Mouse (Mus musculus) adrenal gland, postnatal 25 days (tissue): ENCODE results near the gene Gm49325. TPM values are rescaled to one million over a fixed set of nuclear protein-coding genes. Genes with fewer than 3 reads are reported as not detected.

Experiments used
- DNase-seq: peaks from one replicate; pipeline ENCODE4 v3.0.0; 2021; ENCODE audit warnings: mixed read lengths
- long read RNA-seq: library from polyadenylated mRNA; stranded (forward); transcript quantifications from one replicate; pipeline ENCODE4 v2.0.0, GENCODE M21; 2021
- total RNA-seq: library from RNA; stranded (reverse); gene quantifications from 2 replicates; pipeline ENCODE4 v1.2.3, GENCODE M21; 2021

Gm49325 gene
- total RNA-seq = 20.9 TPM in 1 of 2 replicates, not detected in the other
- long read RNA-seq, partial matches to known transcripts = 0 of 18 reads
- long read RNA-seq, other reads (novel, unspliced or antisense) = 18 of 18 reads

DNA sequence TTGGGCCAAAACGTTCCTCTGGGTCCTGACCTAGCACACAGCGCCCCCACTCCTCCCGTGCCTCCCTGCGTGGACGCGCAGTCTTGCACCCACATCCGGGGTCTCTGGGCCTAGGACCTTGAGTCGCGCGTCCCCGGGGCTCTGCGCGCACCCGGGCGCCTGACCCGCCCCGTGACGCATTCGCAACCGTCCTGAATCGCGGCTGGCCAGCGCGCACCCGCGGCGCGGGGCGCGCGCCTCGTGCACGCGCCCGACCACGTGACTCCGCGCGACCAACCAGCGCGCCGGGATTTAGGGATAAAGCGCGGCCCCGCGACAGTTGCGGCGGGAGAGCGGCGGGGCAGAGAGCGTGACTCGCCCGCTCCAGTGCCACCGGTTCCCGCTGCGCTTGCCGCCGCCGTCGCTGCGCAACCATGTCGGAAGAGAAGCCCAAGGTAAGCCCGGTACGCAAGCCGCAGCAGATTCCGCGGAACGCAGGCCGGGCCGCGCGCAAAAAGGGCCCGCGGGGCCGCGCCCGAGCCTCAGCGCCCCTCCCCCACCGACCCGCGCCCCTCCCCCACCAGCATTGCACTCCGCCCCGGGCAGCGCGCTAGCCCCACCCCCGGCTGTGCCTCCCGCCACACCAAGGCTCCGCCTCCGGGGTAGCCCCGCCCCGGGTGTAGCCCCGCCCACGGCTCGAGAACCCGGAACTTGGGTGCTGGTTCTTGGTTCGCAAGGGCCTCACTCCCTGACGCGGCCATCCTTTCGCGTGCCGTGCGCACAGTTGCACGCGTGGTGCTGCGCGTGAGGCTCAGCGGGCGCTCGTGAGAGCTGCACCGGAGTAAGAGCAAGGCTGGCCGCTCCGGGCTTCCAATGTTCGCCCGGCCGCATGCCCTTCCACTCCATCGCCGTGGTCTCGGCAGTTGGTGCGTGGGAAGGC lies at the start of gene Gm49325, which contains the start of gene Sumo3:
TSS of gene Gm49325 (plus strand) at position 290 of the 919 bp plus-strand sequence.
TSS of gene Sumo3 (plus strand) at position 190 of the 919 bp plus-strand sequence.
- DNase-seq = peak; percentile 99

DNA sequence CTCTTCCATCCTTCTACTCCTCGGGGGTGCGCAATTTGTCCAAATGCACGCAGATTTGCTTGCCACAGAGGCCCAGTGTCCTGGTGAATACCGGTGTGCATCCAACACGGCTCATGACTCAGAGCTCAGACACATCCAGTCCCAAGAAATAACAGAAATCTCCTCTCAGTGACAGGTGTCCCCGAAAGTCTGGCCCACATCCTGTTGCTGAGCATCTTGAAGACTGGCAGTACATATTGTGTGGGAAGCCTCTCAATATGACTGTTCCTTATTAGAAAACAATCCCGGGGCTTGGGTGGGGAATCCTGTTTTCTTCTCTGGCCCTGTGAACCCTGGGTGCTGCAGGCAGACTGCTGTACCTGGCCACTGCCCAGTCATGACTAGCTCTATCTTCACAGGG lies 49.4 kb upstream of the Gm49325 start:
- no peak for DNase-seq

DNA sequence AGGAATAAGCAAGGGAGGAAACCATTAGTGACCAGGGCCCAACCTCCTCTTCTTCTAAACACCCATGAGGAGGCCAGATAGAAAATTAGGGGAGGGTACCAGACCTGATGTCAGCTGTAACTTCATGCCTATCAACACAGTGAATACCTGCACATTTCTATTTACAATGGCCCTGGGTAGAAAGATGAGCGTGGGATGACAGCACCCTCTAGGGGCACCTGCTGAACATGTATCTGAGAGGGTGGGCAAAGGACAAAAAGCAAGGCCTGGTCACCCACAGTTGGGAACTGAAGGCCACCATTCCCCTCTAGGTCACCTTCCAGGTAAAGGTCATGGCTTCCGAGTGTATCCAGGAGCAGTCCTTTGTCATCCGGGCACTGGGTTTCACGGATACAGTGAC lies 48.4 kb upstream of the Gm49325 start:
- DNase-seq = no peak

DNA sequence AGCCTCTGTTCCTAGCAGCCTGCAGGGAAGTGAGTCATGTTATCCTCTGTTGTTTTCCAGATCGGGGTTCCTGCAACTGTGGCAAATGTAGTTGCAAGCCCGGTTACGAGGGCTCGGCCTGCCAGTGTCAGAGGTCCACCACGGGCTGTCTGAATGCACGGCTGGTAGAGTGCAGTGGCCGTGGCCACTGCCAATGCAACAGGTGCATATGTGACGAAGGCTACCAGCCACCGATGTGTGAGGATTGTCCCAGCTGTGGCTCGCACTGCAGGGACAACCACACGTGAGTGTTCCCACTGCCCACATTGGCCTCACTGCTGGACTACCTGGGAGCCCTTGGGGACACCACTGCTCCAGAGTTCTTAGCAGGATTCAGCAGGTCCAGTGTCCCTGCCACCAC lies 45.9 kb upstream of the Gm49325 start:
- no peak for DNase-seq

DNA sequence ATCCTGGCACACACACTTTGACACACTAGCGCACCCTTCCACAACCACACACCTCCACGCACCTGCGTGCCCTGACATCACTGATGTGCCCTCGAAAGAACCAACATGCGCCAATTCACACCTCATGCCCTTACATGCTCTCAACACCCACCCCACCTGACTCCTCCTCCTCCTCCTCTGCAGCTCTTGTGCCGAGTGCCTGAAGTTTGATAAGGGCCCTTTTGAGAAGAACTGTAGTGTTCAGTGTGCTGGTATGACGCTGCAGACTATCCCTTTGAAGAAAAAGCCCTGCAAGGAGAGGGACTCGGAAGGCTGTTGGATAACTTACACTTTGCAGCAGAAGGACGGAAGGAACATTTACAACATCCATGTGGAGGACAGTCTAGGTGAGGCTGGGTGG lies 45.2 kb upstream of the Gm49325 start:
- DNase-seq = no peak

DNA sequence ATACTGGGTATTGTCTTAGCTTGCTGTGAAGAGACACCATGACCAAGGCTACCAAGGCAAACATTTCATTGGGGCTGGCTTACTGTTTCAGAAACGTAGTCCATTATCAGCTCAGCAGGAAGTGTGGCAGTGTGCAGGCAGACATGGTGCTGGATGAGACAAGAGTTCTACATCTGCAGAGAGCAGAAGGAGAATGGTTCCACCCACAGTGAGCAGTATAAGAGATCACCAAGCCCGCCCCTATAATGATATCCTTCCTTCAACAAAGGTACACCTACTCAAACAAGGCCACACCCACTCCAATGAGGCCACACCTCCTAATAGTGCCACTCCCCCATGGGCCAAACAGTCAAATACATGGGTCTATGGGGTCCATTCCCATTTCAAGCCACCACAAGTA lies 44.5 kb upstream of the Gm49325 start:
- no peak for DNase-seq

DNA sequence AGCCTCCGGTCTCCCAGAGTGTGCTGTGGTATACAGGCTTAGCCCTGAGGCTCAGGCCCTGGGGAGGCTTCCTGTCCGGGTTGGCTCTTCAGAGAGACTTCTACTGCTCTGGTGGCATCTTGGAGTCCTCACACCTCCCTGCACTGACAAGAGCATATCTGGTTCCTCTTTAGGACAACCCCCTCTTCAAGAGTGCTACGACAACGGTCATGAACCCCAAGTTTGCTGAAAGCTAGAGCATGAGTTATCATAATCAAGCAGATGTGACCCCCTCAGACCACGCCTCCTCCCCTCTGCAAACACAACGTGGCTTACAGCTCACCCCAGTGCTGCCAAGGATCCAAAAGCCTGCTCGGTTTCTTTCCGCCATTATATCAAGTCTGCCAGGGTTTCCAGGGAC lies 41.0 kb upstream of the Gm49325 start:
- DNase-seq = no peak

DNA sequence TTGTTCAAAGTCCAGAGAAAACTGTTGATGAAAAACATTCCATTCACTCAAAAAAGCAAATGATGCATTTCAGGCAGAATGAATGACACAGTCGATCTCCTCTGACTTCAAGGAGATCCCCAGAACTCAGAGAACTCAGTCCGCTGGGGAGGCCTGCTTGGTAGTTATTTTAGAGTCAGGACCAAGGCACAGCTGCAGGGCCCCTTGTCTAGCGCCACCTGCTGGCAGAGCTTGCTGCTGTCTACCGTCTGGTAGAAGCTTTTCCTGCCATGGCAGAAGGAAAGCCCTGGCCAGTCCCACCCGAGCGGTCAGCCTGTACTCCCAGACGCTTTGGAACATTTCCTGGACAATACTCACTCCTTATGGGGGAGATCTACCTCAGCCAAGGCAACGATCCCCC lies 39.3 kb upstream of the Gm49325 start:
- peak; percentile 94 for DNase-seq

DNA sequence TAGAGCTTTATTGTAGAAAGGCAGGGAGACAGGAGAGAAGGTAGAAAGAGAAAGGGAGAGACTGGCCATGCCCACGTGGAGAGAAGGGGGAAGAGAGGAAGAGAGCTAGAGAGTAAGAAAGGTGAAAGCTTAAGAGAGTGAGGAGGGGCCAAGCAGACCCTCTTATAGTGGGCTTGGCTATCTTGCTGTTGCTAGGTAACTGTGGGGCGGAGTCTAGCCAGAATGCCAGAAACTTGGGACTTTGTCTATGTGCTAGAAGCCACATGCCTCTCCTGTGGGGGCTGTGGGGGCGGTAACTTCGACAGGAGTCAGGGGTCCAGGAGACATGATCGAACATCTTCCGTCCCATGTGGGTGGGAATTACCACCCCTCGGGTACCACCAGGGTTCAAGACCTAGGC lies 36.5 kb upstream of the Gm49325 start:
- no peak for DNase-seq

DNA sequence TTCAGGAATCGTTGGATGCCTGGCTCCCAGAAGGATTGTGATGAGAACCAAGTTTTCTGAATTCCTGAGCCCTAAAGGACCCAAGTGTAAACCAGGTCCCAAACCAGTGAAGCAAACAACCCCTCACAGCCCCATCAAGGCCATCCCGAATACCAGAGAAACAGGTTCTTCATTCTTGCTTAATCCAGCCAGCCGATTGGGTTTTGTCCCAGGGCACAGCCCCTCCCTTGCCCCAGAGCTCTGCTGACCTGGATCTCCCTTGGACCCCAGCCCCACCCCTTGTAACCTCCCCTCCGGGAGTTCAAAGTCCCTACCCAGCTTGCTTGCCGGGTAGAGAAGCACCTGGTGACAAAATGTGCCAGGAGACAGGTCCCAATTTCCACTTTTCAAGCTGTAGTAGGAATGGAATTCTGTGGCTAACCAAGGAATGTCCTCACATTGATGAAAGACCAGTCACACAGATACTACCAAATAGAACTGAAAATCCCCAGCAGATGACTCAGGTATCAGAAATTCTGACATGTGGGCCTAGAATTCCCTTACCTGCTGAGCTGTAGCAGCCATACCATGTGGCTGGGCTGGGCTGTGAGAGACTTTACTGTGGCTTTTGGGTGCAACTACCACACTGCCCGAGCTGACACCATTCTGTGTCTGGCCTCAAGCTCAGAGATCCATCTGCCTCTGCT lies 35.9 kb upstream of the Gm49325 start:
- DNase-seq = no peak

DNA sequence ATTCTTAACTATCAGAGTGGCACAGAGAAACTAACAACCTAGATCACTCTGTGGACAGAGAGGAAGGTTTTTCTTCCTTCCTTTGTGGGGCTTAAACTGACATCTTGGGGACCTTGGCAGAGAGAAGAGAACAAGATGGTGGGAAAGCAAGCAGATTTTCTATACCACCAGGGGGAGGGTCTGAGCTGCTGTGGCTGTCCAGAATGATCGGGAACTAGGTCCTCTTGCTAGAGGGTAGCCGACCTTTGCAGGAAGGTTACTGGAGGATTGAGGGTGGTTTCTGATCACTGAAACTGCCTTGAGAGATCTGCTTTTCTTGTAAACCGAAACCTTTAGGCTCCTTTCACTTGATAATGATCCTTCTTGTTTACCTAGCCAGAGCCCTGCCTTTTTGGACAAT lies 33.8 kb upstream of the Gm49325 start:
- no peak for DNase-seq

DNA sequence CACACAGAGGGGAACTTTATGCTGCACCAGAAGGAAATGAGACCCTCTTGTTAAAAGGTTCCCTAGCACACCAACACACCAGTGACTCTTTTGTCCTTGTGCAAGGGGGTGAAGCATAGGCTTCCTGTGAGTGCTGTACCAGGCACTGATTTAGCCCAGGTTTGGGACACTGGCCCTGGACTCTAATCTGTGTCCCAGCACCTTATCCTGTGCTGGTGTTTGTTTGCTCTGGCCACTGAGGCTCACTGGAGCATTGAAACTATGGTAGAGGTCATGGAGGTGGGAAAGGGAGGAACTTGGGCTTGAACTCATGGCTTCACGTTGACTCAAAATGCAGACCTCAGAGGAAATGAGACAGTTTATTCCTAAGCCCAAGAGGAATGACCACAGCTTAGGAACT lies 32.8 kb upstream of the Gm49325 start:
- no peak for DNase-seq

DNA sequence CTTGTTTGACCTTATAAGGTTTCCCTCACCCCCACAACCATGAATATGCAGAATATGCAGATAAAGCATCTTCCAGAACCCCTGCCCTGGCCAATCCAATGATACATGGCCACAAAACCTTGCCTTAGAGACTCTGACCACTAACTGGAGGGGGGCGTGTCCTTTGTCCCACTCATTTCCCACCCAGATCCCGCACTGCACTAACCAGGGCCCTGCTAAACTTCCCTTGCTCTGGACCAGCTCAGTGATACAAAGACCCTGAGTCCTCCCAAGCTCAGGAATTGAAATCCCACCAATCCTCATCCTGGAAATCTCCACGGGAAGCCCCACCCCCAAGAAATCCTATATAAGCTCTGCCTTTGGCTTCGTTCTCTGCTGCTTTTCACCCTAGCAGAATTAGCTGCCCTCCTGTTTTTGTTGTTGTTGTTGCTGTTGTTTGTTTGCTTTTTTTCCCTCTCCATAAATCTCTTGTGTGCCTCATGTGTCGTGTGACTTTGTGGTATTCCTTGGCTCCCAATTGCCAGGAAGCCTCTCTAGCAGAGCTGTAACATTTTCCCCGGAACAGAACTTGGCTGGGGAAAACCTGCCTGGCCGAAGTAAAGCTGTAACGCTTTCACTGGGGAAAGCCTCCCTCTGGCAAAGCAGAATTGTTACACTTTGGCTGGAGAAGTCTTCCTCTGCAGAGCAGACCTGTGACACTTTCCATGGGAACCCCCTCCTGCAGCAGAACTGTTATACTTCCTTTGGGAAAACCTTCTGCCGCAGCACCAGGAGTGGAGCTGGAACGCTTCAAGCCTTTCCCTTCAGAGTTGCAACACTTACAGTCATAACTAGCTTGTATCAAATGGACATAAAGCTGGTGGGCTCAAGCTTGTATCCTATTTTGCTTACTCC lies 25.7 kb upstream of the Gm49325 start:
- no peak for DNase-seq

DNA sequence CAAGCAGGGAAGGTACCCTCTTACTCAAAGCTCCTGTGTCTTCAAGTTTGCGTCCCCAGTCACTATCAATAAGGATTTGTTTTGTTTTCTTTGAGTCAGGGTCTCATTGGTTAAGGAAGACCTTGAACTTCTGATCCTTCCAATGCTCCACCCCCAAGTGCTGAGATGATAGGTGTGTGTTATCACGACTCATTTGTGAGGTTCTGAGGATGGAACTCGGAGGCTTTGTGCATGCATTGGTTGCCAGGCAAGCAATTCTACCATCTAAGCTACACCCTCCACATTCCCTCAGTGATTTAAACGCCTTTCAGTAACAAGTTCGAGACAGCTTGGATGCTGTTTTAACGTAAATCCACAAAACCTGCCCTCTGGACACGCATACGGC lies 25.0 kb upstream of the Gm49325 start:
- no peak for DNase-seq

DNA sequence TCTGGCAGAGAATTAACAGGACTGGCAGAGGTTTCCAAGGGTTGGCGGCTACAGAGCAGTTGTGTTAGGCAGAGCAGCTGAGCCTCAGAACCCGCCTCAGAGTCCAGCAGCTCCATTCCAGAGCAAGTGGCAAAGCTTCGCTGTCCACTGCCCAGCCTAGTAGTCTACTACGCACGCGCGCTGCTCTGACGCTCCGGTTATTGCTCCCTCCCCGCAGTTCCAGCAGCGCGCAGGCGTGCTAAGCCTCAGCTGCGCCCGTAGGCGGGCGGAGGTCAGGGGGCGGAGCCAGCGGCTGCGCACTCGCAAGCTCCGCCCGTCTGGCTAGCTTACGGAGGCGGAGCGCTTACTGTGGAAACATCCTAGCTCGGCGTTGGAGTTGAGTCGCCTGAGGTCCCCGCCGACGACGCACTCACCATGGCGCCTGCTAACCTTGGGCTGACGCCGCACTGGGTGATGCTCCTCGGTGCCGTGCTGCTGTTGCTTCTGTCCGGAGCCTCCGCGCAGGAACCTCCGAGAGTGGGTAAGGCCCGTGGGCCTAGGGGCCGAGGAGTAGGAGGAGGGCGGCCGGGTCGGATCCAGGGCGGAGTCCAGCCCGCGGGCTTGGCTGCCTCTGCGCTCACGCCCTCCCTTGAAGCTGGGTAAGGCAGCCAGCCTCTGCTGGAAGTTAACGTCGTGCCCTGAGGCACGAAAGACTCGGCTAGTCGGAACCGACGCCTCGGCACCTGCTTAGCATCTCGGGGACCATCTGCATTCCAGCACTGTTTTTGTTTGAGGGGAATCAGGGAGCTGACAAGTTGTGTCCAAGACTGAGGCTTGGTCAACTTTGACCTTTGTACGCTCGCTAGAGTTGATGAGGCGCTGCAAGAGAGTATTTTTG lies 24.4 kb upstream of the Gm49325 start, which contains the start of gene Pttg1ip:
TSS of gene Pttg1ip (plus strand) at position 313 of the 877 bp plus-strand sequence.
- DNase-seq = peak; percentile 97

DNA sequence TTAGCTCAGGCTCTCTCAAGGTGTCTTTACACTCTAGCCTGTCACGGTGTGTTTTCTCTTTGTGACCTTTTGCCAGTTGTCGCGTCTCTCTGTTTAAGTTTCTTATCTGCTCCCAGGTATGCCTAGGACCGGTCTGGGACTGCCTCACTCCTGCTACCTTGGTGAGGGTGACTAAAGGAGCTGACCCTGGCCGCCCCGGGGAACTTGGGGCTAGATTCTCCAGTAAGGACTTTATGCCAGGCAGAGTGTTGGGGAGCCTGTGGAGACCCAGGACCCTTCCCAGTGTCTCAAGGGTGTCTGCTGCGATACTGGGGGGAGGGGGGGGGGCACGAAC lies 23.7 kb upstream of the Gm49325 start:
- no peak for DNase-seq

DNA sequence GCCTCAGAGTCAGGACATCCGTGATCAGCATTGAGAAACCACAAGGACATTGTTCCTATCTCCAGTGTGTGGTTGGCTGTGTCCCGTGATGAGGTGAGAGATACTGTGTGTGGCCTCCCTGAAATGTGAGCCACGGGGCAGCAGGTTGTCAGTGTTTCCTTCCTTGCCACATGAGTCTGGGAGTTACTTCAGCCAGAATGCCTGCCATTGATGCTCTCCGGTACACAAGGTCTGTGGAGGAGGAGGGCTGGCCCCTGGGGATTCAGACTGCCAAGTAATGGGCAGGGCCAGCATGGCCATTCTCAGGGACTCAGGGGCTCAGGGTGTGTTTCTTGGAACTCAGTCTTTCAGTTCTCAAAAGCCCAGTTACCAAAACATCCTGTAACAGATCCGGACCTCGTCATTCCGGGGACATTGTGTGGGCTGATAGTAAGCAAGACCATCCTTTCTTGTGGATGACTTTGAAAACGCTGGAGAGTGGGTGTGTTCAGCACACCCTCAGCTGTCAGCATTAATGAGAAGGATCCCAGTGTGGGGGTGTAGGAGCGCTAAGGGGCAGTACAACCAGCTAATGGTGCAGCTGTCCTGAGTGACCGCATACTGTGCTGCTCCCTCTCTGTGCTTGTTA lies 22.1 kb upstream of the Gm49325 start:
- peak; percentile 25 for DNase-seq

DNA sequence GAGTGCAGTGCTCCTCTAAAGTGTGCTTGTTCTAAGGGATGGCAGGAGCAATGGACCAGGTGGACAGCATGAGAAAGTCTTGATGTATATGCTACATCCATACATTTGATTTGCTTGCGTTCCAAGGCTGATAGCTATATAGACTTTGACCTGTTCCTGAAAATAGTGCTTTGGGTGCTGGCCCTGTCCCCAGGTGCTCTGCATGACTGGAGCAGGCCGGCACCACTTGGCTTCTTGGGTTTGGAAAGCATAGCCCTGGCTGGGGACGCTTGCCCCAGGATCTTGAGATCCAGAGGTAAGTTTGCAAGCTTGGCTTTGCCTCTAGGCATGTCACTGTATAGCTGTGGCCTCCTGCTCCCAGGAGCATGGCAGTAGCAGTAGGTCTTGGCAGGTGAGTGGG lies 19.4 kb upstream of the Gm49325 start:
- DNase-seq = no peak

DNA sequence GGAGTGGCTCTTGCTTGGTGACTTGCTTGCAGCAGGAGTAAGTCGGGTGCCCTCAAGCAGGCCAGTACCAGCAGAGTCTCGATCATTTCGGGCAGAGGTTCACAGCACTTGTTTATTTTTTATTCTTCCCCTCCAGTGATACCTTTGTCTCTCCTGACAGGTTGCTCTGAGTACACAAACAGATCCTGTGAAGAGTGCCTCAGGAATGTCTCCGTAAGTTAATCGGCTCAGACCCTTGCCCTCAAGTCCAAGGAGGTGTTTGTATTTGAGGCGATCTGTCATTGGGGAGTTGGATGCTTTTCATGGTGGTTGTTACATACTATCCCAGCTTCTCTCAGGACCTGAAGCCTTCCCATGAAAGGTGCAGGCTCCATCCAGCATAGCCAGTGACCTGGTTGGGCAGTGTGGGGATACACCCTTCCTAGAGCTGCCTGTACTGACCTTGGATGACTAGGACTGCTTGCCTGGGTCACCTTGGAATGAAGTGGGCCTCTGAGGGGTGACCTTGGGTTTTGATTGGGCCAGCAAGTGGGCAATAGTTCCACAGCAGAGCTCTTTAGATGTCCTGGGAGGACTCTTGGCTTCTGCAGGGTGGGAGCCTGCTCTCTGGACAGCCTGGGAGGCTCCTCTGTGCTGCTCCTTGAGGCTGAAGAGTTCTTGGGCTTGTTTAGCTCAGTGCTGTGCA lies 18.8 kb upstream of the Gm49325 start:
- DNase-seq = no peak

DNA sequence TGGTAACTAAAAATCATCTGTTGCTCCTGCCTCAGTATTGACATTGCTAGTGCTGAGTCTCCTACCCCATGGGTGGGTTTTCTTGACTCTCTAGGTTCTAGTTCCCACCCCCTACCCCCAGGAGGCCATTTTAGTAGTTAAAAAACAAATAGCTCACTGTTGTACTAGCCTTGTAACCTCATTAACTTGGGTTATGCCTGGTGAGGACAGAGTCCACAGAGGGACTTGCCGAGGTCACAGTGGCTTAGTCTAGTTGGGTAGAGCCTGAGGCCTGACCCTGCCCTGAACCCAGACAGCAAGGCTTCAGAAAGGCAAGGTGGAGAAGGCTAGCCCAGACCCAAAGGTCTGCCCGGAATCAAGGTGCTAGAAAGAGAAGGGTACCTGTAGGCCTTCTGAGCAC lies 18.0 kb upstream of the Gm49325 start:
- DNase-seq = no peak
